Mouse (Mus musculus): ENCODE measurements around the gene Ccno. TPM values are rescaled to one million over a fixed set of nuclear protein-coding genes. Genes with fewer than 3 reads are reported as not detected.

Gene Ccno
- total and polyA plus RNA-seq, 2 experiments from 2014 or later = 1.1 to 7.9 TPM

- peak; percentile 64 for ATAC-seq (ENCODE audit: low FRiP score)
- DNase-seq (ENCODE audit: low spot score) = peak; percentile 33
Measured at GRCm38 (mm10) chr13:112987991-112988390, 389 bp downstream of the Ccno start.

DNA sequence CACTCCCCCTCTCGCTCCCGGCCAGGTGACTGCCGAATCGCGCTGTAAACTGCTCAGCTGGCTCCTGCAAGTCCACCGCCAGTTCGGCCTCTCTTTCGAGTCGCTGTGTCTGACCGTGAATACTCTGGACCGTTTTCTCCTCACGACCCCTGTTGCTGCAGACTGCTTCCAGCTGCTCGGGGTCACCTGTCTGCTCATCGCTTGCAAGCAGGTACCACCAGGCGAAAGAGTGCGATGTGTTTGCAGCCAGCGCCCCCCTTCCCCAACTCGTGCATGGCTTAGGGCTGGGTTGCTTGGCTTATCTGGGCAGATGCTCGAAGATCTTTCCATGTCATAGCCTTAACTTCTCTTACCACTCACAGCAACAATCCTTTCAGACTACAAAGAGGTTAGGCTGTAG is 1.3 kb downstream of the Ccno start:
- under 1% methylated on average over 19 of the region's 19 CpGs for WGBS
- no peaks in the 10 kb centered on the region for H3K9me3 ChIP-seq (ENCODE audit: low read length)

More at GRCm38 (mm10) chr13:112987991-112988390, 389 bp downstream of the Ccno start:
- H3K4me1 ChIP-seq (ENCODE audit: insufficient read depth, low read length) = no peaks in the 10 kb centered on the region
- 1% methylated on average over 39 of the region's 39 CpGs for WGBS
- TF ChIP-seq CTCF (IDR thresholded peaks at IDR 0.05) = peak; percentile 11; the same call in 1 of the 2 replicates
- H3K36me3 ChIP-seq (ENCODE audit: insufficient read depth, low read length) = no peaks in the 10 kb centered on the region
- peak overlapping the region; percentile 58 for H3K4me3 ChIP-seq (ENCODE audit: low read depth, low read length)
- H3K27ac ChIP-seq (ENCODE audit: low read depth, low read length) = no peak overlapping the region
- peaks cover 51% of the 10 kb centered on the region for H3K27me3 ChIP-seq (ENCODE audit: insufficient read depth, low read length)
- peak overlapping the region; percentile 96 for H3K4me2 ChIP-seq (ENCODE audit: low read depth, low read length, poor library complexity, severe bottlenecking)
- H3K9ac ChIP-seq (replicated peaks; ENCODE audit: low read length, poor library complexity, severe bottlenecking) = peak overlapping the region; percentile 46
- H3K9me3 ChIP-seq (ENCODE audit: low read length) = no peaks in the 10 kb centered on the region

DNA sequence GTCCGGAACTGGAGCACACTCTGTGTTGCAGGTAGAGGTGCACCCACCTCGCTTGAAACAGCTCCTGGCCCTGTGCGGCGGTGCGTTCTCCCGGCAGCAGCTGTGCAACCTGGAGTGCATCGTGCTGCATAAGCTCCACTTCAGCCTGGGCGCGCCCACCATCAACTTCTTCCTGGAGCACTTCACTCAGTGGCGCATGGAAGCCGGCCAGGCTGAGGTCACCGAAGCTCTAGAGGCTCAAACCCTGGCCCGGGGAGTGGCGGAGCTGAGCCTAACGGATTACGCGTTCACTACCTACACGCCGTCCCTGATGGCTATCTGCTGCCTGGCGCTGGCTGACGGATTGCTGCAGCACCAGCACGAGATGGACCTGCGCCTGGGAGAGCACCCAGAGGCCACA is 1.9 kb downstream of the Ccno start:
- Histone ChIP-seq H3K27ac (ENCODE audit: low read depth, low read length) (no peak overlapping the region), H3K27me3 (ENCODE audit: insufficient read depth, low read length) (peaks cover 61% of the 10 kb centered on the region), H3K9ac (replicated peaks; ENCODE audit: low read length, poor library complexity, severe bottlenecking) (no peak overlapping the region), H3K9me3 (ENCODE audit: low read length) (no peaks in the 10 kb centered on the region), H3K4me1 (ENCODE audit: insufficient read depth, low read length) (peaks cover 5% of the 10 kb centered on the region; the same call in 1 of the 2 replicates), H3K36me3 (ENCODE audit: insufficient read depth, low read length) (no peaks in the 10 kb centered on the region), H3K4me3 (ENCODE audit: low read depth, low read length) (peak overlapping the region; percentile 6; the same call in 1 of the 2 replicates), H3K4me2 (ENCODE audit: low read depth, low read length, poor library complexity, severe bottlenecking) (0 out of 2 replicates have a peak overlapping the region, but pooled peaks have one; percentile 15)
- ATAC-seq (ENCODE audit: low FRiP score) (no peak), DNase-seq (ENCODE audit: low spot score) (no peak)
- under 1% methylated on average over 23 of the region's 23 CpGs for WGBS
- TF ChIP-seq CTCF (IDR thresholded peaks at IDR 0.05) = no peak

More for the DNA sequence above, 1.3 kb downstream of the Ccno start:
- peak overlapping the region; percentile 58 for H3K4me3 ChIP-seq (ENCODE audit: low read depth, low read length)
- peaks cover 5% of the 10 kb centered on the region; the same call in 1 of the 2 replicates for H3K4me1 ChIP-seq (ENCODE audit: insufficient read depth, low read length)
- no peaks in the 10 kb centered on the region for H3K36me3 ChIP-seq (ENCODE audit: insufficient read depth, low read length)
- peaks cover 60% of the 10 kb centered on the region for H3K27me3 ChIP-seq (ENCODE audit: insufficient read depth, low read length)
- DNase-seq (ENCODE audit: low spot score) = no peak
- no peak for ATAC-seq (ENCODE audit: low FRiP score)
- no peak overlapping the region for H3K9ac ChIP-seq (replicated peaks; ENCODE audit: low read length, poor library complexity, severe bottlenecking)
- TF ChIP-seq CTCF (IDR thresholded peaks at IDR 0.05) = no peak
- H3K27ac ChIP-seq (ENCODE audit: low read depth, low read length) = no peak overlapping the region
- H3K4me2 ChIP-seq (ENCODE audit: low read depth, low read length, poor library complexity, severe bottlenecking) = peak overlapping the region; percentile 96

- ATAC-seq (ENCODE audit: low FRiP score) = no peak
Measured at GRCm38 (mm10) chr13:112990346-112990745, 2.7 kb downstream of the Ccno start.

GRCm38 (mm10) chr13:112993531-112994152 is 6.0 kb downstream of the Ccno start, which contains the start of gene Mcidas:
Gene Mcidas, plus strand, starts transcription at chr13:112993845.
- Histone ChIP-seq H3K9me3 (ENCODE audit: low read length) (no peaks in the 10 kb centered on the region), H3K27ac (ENCODE audit: low read depth, low read length) (no peak within 1 kb of the TSS), H3K4me2 (ENCODE audit: low read depth, low read length, poor library complexity, severe bottlenecking) (peak within 1 kb of the TSS; percentile 74), H3K27me3 (ENCODE audit: insufficient read depth, low read length) (peaks cover 79% of the 10 kb centered on the region), H3K9ac (replicated peaks; ENCODE audit: low read length, poor library complexity, severe bottlenecking) (peak within 1 kb of the TSS; percentile 52), H3K36me3 (ENCODE audit: insufficient read depth, low read length) (no peaks in the 10 kb centered on the region), H3K4me3 (ENCODE audit: low read depth, low read length) (peak within 1 kb of the TSS; percentile 45), H3K4me1 (ENCODE audit: insufficient read depth, low read length) (peaks cover 5% of the 10 kb centered on the region; the same call in 1 of the 2 replicates)
- DNase-seq (ENCODE audit: low spot score) = no peak
- WGBS = 0% methylated on average over 61 of the region's 63 CpGs
- ATAC-seq (ENCODE audit: low FRiP score) = peak; percentile 17; the same call in 1 of the 2 replicates
- no peak for TF ChIP-seq CTCF (IDR thresholded peaks at IDR 0.05)

More at GRCm38 (mm10) chr13:112990346-112990745, 2.7 kb downstream of the Ccno start:
- Histone ChIP-seq H3K36me3 (ENCODE audit: insufficient read depth, low read length) (no peaks in the 10 kb centered on the region), H3K4me3 (ENCODE audit: low read depth, low read length) (no peak overlapping the region), H3K4me2 (ENCODE audit: low read depth, low read length, poor library complexity, severe bottlenecking) (no peak overlapping the region), H3K27me3 (ENCODE audit: insufficient read depth, low read length) (peaks cover 69% of the 10 kb centered on the region), H3K27ac (ENCODE audit: low read depth, low read length) (no peak overlapping the region), H3K4me1 (ENCODE audit: insufficient read depth, low read length) (peaks cover 5% of the 10 kb centered on the region; the same call in 1 of the 2 replicates), H3K9me3 (ENCODE audit: low read length) (no peaks in the 10 kb centered on the region), H3K9ac (replicated peaks; ENCODE audit: low read length, poor library complexity, severe bottlenecking) (no peak overlapping the region)
- DNase-seq (ENCODE audit: low spot score) = no peak
- TF ChIP-seq CTCF (IDR thresholded peaks at IDR 0.05) = no peak
- 5% methylated on average over 4 of the region's 4 CpGs for WGBS

DNA sequence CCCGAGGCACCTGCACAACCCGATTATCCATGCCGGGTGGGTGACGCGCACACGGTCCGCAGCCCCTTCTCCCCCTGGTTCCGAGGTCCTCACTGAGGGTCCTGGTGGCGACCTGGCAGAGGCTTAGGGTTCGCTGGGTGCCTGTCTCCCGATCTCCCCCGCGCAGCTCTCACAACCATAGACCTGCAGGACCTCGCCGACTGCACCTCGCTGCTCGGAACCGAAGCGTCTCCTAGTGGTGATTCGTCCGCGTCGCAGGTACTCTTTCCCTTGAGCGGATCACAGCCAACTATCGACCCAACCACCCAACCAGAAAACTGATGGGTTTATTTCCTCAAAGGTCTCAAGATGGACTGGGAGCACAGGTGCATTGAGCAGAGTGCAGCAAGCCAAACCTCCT is 6.6 kb downstream of the Ccno start:
- peak; percentile 66 for DNase-seq (ENCODE audit: low spot score)
- Histone ChIP-seq H3K27me3 (ENCODE audit: insufficient read depth, low read length) (peaks cover 74% of the 10 kb centered on the region), H3K4me2 (ENCODE audit: low read depth, low read length, poor library complexity, severe bottlenecking) (peak overlapping the region; percentile 74), H3K36me3 (ENCODE audit: insufficient read depth, low read length) (no peaks in the 10 kb centered on the region), H3K4me3 (ENCODE audit: low read depth, low read length) (peak overlapping the region; percentile 45), H3K27ac (ENCODE audit: low read depth, low read length) (no peak overlapping the region), H3K4me1 (ENCODE audit: insufficient read depth, low read length) (peaks cover 5% of the 10 kb centered on the region; the same call in 1 of the 2 replicates), H3K9ac (replicated peaks; ENCODE audit: low read length, poor library complexity, severe bottlenecking) (peak overlapping the region; percentile 52), H3K9me3 (ENCODE audit: low read length) (no peaks in the 10 kb centered on the region)
- TF ChIP-seq CTCF (IDR thresholded peaks at IDR 0.05) = peak; percentile 80
- peak; percentile 67 for ATAC-seq (ENCODE audit: low FRiP score)
- 2% methylated on average over 25 of the region's 25 CpGs for WGBS

All from midbrain, postnatal 0 days (tissue).